In genomic region chr19:10064173-10065012, GRCm38 (mm10) we compare ENCODE assay signal across 12 mouse cellular contexts. TPM values are rescaled to one million over a fixed set of nuclear protein-coding genes. Genes with fewer than 3 reads are reported as not detected.
DNase-seq lines count a peak whose midpoint lies in the region; ATAC-seq and TF ChIP-seq lines count a peak whose summit lies in the region.
"Had no signal": no experiment of that assay in that cellular context is flagged by ENCODE, and none has a peak within 500 bp of the region (broad histone marks: within the 10 kb centered on the region; RNA-seq: fewer than 3 reads in every experiment).

No protein-coding gene starts in this region.

- H3K27me3 ChIP-seq in liver, embryonic 12.5 days (replicated peaks), result no peaks in the 10 kb centered on the region
- H3K27me3 ChIP-seq in MEL (ENCODE audit: control insufficient read depth in 1 of 2, insufficient read depth in 2 of 2, low read length in 2 of 2), result no peaks in the 10 kb centered on the region
- H3K27me3 ChIP-seq: limb, embryonic 13.5 days had no signal

- H3K4me3 ChIP-seq in liver, embryonic 12.5 days, result no peak overlapping the region
- H3K4me3 ChIP-seq in MEL (ENCODE audit: control insufficient read depth in 1 of 2, insufficient read depth in 1 of 2, low read depth in 2 of 2, low read length in 2 of 2), result no peak overlapping the region
- no peak overlapping the region for H3K4me3 ChIP-seq in embryonic fibroblast, embryonic 13.5 days (ENCODE audit: insufficient read depth, low read length)
- H3K4me3 ChIP-seq: limb, embryonic 13.5 days had no signal

- no peak for ATAC-seq in liver, embryonic 12.5 days

- no peak for TF ChIP-seq EP300 in MEL (IDR thresholded peaks at IDR 0.05; ENCODE audit: low read depth in 1 of 2, low read length in 2 of 2)

- peaks cover 81% of the 10 kb centered on the region for H3K36me3 ChIP-seq in liver, embryonic 12.5 days
- H3K36me3 ChIP-seq in MEL (ENCODE audit: control insufficient read depth in 1 of 2, insufficient read depth in 2 of 2, low read length in 2 of 2), result peaks cover 2 to 11% of the 10 kb centered on the region in 2 experiments

- H3K79me2 ChIP-seq in MEL (ENCODE audit: control insufficient read depth, insufficient read depth, low read length, poor library complexity), result no peaks in the 10 kb centered on the region

- H3K27ac ChIP-seq in liver, embryonic 12.5 days, result no peak overlapping the region
- no peak overlapping the region for H3K27ac ChIP-seq in MEL (ENCODE audit: control insufficient read depth, low read depth, low read length)
- H3K27ac ChIP-seq in embryonic fibroblast, embryonic 13.5 days (ENCODE audit: insufficient read depth, low read length), result no peak overlapping the region
- H3K27ac ChIP-seq: limb, embryonic 13.5 days had no signal

- no peak for TF ChIP-seq RAD21 in MEL (IDR thresholded peaks at IDR 0.05; ENCODE audit: low read depth, low read length)

- TF ChIP-seq POLR2A in MEL (IDR thresholded peaks at IDR 0.05; ENCODE audit: control insufficient read depth in 1 of 2, insufficient read depth in 1 of 2, low read depth in 1 of 2, low read length in 2 of 2, poor library complexity in 1 of 2), result no peak
- TF ChIP-seq POLR2A in embryonic fibroblast, embryonic 13.5 days (IDR thresholded peaks at IDR 0.05; ENCODE audit: low read depth, low read length), result 0 out of 2 replicates have a peak, but pooled peaks have one; percentile 5

- DNase-seq in liver, result peak; percentile 37
- no peak for DNase-seq in MEL (ENCODE audit: low read depth, low spot score)
- DNase-seq in spleen, postnatal 4 days (ENCODE audit: low spot score in 2 of 2), result peak; percentile 47 to 71
- no peak for DNase-seq in cerebellum, postnatal 4 days (ENCODE audit: low spot score in 2 of 2)
- no peak for DNase-seq in cerebellum, adult 11 months
- DNase-seq in adrenal gland, adult 8-10 months, result no peak
- DNase-seq: heart, adult 18-20 months; retina, postnatal 1 day had no signal

- no peak overlapping the region for H3K9ac ChIP-seq in liver, embryonic 12.5 days
- H3K9ac ChIP-seq in MEL (ENCODE audit: control insufficient read depth, low read depth, low read length, poor library complexity, severe bottlenecking), result no peak overlapping the region
- H3K9ac ChIP-seq: limb, embryonic 13.5 days had no signal

- TF ChIP-seq CTCF in MEL (IDR thresholded peaks at IDR 0.05 in 2 of 3, conservative IDR thresholded peaks at IDR 0.05 in 1 of 3; ENCODE audit: control insufficient read depth in 1 of 3, insufficient read depth in 1 of 3, low read depth in 2 of 3, low read length in 3 of 3, poor library complexity in 1 of 3, severe bottlenecking in 1 of 3), result no peak
- no peak for TF ChIP-seq CTCF in embryonic fibroblast, embryonic 13.5 days (IDR thresholded peaks at IDR 0.05; ENCODE audit: borderline replicate concordance, insufficient read depth, low read length)

- peaks cover 77% of the 10 kb centered on the region for H3K4me1 ChIP-seq in liver, embryonic 12.5 days
- H3K4me1 ChIP-seq in MEL (ENCODE audit: control insufficient read depth in 1 of 2, insufficient read depth in 2 of 2, low read length in 2 of 2), result peaks cover 8 to 20% of the 10 kb centered on the region in 2 experiments
- no peaks in the 10 kb centered on the region for H3K4me1 ChIP-seq in embryonic fibroblast, embryonic 13.5 days (ENCODE audit: control insufficient read depth, insufficient read depth, low read length)

- WGBS in liver, embryonic 12.5 days (ENCODE audit: insufficient replicate concordance), result 60% methylated on average over 10 of the region's 10 CpGs

- no peak overlapping the region for H3K4me2 ChIP-seq in liver, embryonic 12.5 days
- H3K4me2 ChIP-seq: limb, embryonic 13.5 days had no signal

- H3K9me3 ChIP-seq in liver, embryonic 12.5 days (replicated peaks), result no peaks in the 10 kb centered on the region
- no peaks in the 10 kb centered on the region for H3K9me3 ChIP-seq in MEL (replicated peaks; ENCODE audit: insufficient read depth, low read length)
- H3K9me3 ChIP-seq: G1E; limb, embryonic 13.5 days had no signal

TF ChIP-seq in MEL, 35 proteins besides CTCF, POLR2A, EP300 and RAD21:
- TF ChIP-seq GABPA (IDR thresholded peaks at IDR 0.05; ENCODE audit: low read depth, low read length), result no peak
- 0 out of 2 replicates have a peak, but pooled peaks have one; percentile 4 for TF ChIP-seq TAL1 (IDR thresholded peaks at IDR 0.05; ENCODE audit: low read length)

RNA-seq across cellular contexts. Expression of gene Fads3, which starts 23.0 kb away (rescaled TPM):
- polyA plus RNA-seq in liver, embryonic 12.5 days (2016; fragmentation: Nextera tagmentation; extraction: Ambion mirVana), result 6.9 and 10.0 TPM in 2 replicates
- total RNA-seq in MEL (2012; rRNA removed), result 1.4 and 2.3 TPM in 2 replicates
- polyA plus RNA-seq in MEL (2012; ENCODE audit: insufficient read depth in 1 of 2, insufficient read length in 2 of 2, low read depth in 1 of 2, low replicate concordance in 2 of 2, missing spikeins in 1 of 2), result 10 to 100 TPM in 1 of 2 experiments, not detected in 1; 11.2 TPM
- polyA plus RNA-seq in embryonic fibroblast, embryonic 13.5 days (2011; ENCODE audit: insufficient read length, low read depth, missing spikeins), result 115 and 142 TPM in 2 replicates
- 10 to 100 TPM in 3 of 4 experiments, 1 to 10 TPM in 1; 9.9 to 55.1 (median 22.0) TPM for total RNA-seq in adrenal gland, adult 8-10 months (2022)

RNA-seq across cellular contexts. Expression of gene Fads2, which starts 37.2 kb away (rescaled TPM):
- 88.4 and 89.9 TPM in 2 replicates for polyA plus RNA-seq in liver, embryonic 12.5 days (2016; fragmentation: Nextera tagmentation; extraction: Ambion mirVana)
- 55.2 and 64.0 TPM in 2 replicates for total RNA-seq in MEL (2012; rRNA removed)
- 100 to 1,000 TPM in 1 of 2 experiments, not detected in 1; 119 TPM for polyA plus RNA-seq in MEL (2012; ENCODE audit: insufficient read depth in 1 of 2, insufficient read length in 2 of 2, low read depth in 1 of 2, low replicate concordance in 2 of 2, missing spikeins in 1 of 2)
- 83.8 and 86.3 TPM in 2 replicates for polyA plus RNA-seq in embryonic fibroblast, embryonic 13.5 days (2011; ENCODE audit: insufficient read length, low read depth, missing spikeins)
- total RNA-seq in adrenal gland, adult 8-10 months (2022), result 1,000 to 10,000 TPM; 1,620 to 2,476 (median 1,986) TPM

Comparison
In these comparisons a context has a peak if more than half of its experiments do, and no peak if none do; other contexts are left out.
1. DNase-seq: peak in liver (single experiment) and spleen, postnatal 4 days (2 of 2); none in MEL (single experiment), cerebellum, postnatal 4 days (0 of 2), cerebellum, adult 11 months (single experiment) and adrenal gland, adult 8-10 months (single experiment).